Mouse (Mus musculus) cortical plate, adult 2 months (tissue): ENCODE data around the gene Cdh22.

Experiments
- CTCF ChIP-seq: fragments of 200-500 bp; IDR thresholded peaks from 2 replicates; pipeline ENCODE4 v1.5.1; 2011; ENCODE audit warnings: mild to moderate bottlenecking, control low read depth, low read length; ENCODE audit not compliant: insufficient read depth; ENCODE audit errors: extremely low read depth
- POLR2A ChIP-seq: fragments of 200-500 bp; IDR thresholded peaks from 2 replicates; pipeline ENCODE4 v1.6.1; 2011; ENCODE audit warnings: mild to moderate bottlenecking, low read length, control low read depth; ENCODE audit not compliant: insufficient read depth; ENCODE audit errors: extremely low read depth

DNA sequence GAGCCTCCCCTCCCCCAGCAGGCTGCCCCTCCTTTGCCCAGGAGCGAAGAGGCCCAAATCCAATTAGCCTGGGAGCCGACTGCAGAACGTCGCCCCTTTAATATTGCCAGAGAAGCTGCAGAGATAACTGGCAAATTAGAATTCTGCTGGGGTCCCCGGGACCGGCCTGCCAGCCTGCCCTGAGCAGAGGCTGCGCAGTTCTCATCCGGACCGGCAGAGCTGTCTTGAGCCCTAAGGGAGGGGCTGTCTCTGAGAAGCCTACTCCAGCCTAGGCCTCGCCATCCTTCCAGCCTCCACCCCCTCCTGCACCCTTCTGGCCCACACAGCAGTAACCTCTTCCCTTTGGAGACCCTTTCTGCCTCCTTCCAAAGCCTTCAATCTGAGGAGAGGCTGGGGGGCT lies 19.2 kb upstream of the Cdh22 start:
- TF ChIP-seq CTCF = no peak
- no peak for TF ChIP-seq POLR2A
